In the genomic region with DNA sequence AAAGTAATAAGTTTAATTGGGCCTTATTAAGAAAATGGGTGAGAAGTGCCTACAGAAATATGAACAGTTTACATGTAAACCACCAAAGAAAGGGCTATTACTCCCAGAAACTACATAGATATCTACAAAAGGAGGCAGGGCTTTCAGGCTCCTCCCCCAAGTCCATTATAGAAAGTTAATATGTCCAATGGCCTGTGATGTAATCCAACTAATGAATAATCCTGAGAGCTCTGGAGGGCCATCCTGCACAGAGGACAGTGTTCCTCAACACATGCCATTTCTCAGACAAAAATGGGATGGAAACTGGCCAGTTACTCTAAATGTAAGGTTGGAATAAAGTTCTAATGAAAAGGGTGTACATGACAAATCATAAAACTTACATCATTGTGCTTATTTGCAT, we compare ENCODE assay signal across 25 mouse cellular contexts.
"Had no signal": no experiment of that assay in that cellular context is flagged by ENCODE, and none has a peak within 500 bp of the region (broad histone marks: within the 10 kb centered on the region; RNA-seq: fewer than 3 reads in every experiment).

No protein-coding gene starts in this region.

- DNase-seq: cerebellum, adult 8-10 months; cerebellum, adult 9-10 months; cerebellum, adult 9-11 months; cerebellum, postnatal 10 days; cerebellum, postnatal 14 days; cerebellum, postnatal 25 days; cerebellum, postnatal 36 days; embryo, embryonic 11 days; forebrain, postnatal 0 days; gastrocnemius, adult 2 months; gastrocnemius, postnatal 10 days; gastrocnemius, postnatal 14 days; gastrocnemius, postnatal 25 days; gastrocnemius, postnatal 36 days; heart, adult 18-20 months; heart, adult 2 months had no signal

- H3K4me1 ChIP-seq: embryonic facial prominence, embryonic 10.5 days; embryonic facial prominence, embryonic 12.5 days; embryonic facial prominence, embryonic 13.5 days; embryonic facial prominence, embryonic 15.5 days; forebrain, embryonic 10.5 days; forebrain, embryonic 12.5 days; forebrain, embryonic 13.5 days; forebrain, embryonic 15.5 days had no signal

- H3K4me3 ChIP-seq: embryonic facial prominence, embryonic 10.5 days; embryonic facial prominence, embryonic 12.5 days; embryonic facial prominence, embryonic 13.5 days; embryonic facial prominence, embryonic 15.5 days; erythroblast, embryonic 14.5 days; forebrain, embryonic 10.5 days; forebrain, embryonic 12.5 days; forebrain, embryonic 13.5 days; forebrain, embryonic 15.5 days; gastrocnemius, adult 2 months; heart, adult 2 months had no signal
